Mouse (Mus musculus): ENCODE data around the gene Dbil5. TPM values are rescaled to one million over a fixed set of nuclear protein-coding genes. Genes with fewer than 3 reads are reported as not detected.

The Dbil5 gene
- total RNA-seq (2023), result not detected

GRCm38 (mm10) chr11:76217390-76217800 is at the start of gene Dbil5, which contains the start of gene Gemin4:
TSS of gene Dbil5 (plus strand) at chr11:76217608.
TSS of gene Gemin4 (minus strand) at chr11:76217664.

GRCm38 (mm10) chr11:76179495-76180145 is 37.8 kb upstream of the Dbil5 start, which contains the start of the genes Vps53 and Fam57a:
TSS of gene Vps53 (minus strand) at chr11:76179647.
TSS of gene Fam57a (plus strand) at chr11:76179671.

GRCm38 (mm10) chr11:76242901-76243810 is 25.7 kb downstream of the Dbil5 start, which contains the start of the genes Mrm3 and Glod4:
TSS of gene Mrm3 (plus strand) at chr11:76243715.
TSS of gene Glod4 (minus strand) at chr11:76243725.

Other genes starting within 250 kb of the Dbil5 start
- gene 1700016K19Rik, start 217.7 kb upstream of the Dbil5 start, total RNA-seq (2023), result not detected
- 100 to 1,000 TPM; 147 to 158 TPM for gene Rflnb, start 189.8 kb upstream of the Dbil5 start, total RNA-seq (2023)
- 10 to 100 TPM; 34.8 to 36.5 TPM for gene Vps53, start 38.0 kb upstream of the Dbil5 start, total RNA-seq (2023)
- 1 to 10 TPM; 1.8 to 2.7 TPM for gene Fam57a, start 37.9 kb upstream of the Dbil5 start, total RNA-seq (2023)
- gene Gemin4, start 56 bp downstream of the Dbil5 start, total RNA-seq (2023), result 1 to 10 TPM; 2.1 to 2.5 TPM
- 1 to 10 TPM; 3.7 to 3.8 TPM for gene Mrm3, start 26.1 kb downstream of the Dbil5 start, total RNA-seq (2023)
- gene Glod4, start 26.1 kb downstream of the Dbil5 start, total RNA-seq (2023), result 10 to 100 TPM; 25.1 to 27.9 TPM
- 10 to 100 TPM; 19.8 to 20.4 TPM for gene Nxn, start 181.5 kb downstream of the Dbil5 start, total RNA-seq (2023)
- 10 to 100 TPM; 10.0 to 12.2 TPM for gene Timm22, start 189.3 kb downstream of the Dbil5 start, total RNA-seq (2023)

Data from neutrophil, adult 83 days (primary cell).